Mouse (Mus musculus) right cerebral cortex, postnatal 36 days (tissue): ENCODE measurements around the gene Plpp2.

Source experiments
- DNase-seq, 2 experiments: peaks; one replicate each; pipeline ENCODE4 v3.0.0; 2022; ENCODE audit warnings: low spot score in 2 of 2, mixed read lengths in 1 of 2

Plpp2 gene

GRCm38 (mm10) chr10:79530241-79530640 lies 3.4 kb downstream of the Plpp2 start:
- no peak for DNase-seq

DNA sequence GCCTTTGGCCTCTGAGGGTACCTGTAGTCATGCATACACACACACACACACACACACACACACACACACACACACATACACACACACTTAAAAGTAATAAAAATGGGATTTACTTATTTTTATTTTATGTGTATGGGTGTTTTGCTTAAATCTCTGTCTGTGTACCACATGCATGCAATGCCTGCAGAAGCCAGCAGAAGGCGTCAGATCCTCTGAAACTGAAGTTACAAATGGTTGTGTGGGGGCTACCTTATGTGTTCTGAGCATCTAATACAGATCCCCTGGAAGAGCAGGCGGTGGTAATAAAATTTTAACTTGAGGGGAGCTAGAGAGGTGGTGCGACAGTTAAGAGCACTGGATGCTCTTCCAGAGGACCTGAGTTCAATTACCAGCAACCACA lies 5.5 kb downstream of the Plpp2 start:
- no peak for DNase-seq

DNA sequence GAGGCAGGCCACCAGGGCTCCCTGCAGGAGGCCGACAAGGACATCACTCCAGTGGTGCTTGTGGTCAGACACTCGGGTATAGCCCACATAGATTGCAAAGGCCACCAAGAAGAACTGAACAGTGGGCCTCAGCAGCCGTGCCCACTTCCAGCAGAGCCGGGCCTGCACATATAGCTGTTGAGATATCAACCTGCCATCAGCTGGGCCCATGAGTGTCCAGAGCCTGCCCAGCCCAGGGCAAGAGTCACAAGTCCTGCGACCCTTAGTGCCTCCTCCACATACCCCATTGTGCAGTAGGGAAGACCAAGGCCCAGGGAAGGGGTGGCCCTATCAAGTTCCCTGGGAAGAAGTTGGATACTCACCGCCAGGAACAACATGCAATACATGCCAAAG lies 6.1 kb downstream of the Plpp2 start:
- no peak for DNase-seq

GRCm38 (mm10) chr10:79526661-79527452 lies 6.7 kb downstream of the Plpp2 start:
- no peak for DNase-seq

- no peak for DNase-seq
Measured at GRCm38 (mm10) chr10:79525456-79526325, 7.9 kb downstream of the Plpp2 start.

- DNase-seq: no peak
Measured at GRCm38 (mm10) chr10:79524433-79524832, 9.2 kb downstream of the Plpp2 start.

DNA sequence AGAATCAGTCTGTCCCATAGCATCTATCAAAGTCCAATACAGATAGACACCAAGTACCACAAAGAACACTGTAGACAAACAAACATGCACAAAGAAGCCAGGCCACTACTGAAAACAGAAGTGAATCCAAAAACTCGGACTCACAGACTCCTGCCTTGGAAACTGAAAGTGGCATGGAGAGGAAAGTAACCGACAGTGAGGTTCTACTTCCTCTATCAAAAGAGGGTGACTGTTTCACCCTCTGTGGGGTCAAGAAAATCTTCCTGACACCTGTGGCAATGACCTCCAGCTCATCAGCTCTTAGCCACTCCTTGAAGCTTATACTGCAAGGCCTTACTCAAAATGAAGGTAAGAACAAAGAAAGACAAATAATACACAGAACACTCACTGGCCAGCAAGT lies 26.9 kb downstream of the Plpp2 start:
- DNase-seq: no peak

- DNase-seq: no peak
Measured at GRCm38 (mm10) chr10:79502830-79503644, 30.6 kb downstream of the Plpp2 start.

GRCm38 (mm10) chr10:79496701-79497288 lies 36.8 kb downstream of the Plpp2 start:
- DNase-seq: no peak

DNA sequence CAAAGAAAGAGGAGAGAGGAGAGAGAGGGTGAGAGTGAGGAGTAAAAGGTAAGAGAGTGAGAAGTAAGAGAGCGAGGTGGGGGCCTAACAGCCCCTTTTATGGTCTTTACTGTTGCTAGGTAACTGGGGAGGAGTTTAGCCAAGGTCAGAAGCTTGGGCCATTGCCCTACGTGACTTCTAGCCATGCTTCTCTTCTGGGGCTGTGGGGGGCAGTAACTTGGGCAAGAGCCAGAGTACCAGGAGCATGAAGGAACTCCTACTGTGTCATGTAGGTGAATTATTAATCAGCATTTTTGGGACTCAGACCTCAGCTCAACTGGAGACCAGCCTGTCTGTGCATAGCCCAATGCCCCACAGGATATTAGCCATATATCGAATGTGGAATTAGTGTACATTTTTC lies 37.7 kb downstream of the Plpp2 start:
- DNase-seq: no peak
